Mouse (Mus musculus) heart, embryonic 14.5 days (tissue): ENCODE measurements around the gene Psmb9. TPM values are rescaled to one million over a fixed set of nuclear protein-coding genes. Genes with fewer than 3 reads are reported as not detected.
"Not testable (repeated sequence)": the region's sequence is repeated elsewhere in the genome, so short reads cannot be mapped to it uniquely, and the experiment has no call there.

Experiments used
- ATAC-seq: fragments of 200-750 bp; cut with Nextera tagmentation; 2 replicates; pipeline ENCODE4 v1.8.0; 2017; ENCODE audit warnings: low read depth, moderate TSS enrichment; ENCODE audit not compliant: insufficient number of reproducible peaks, insufficient read depth, low FRiP score
- H3K27ac ChIP-seq, 2 experiments: fragments of 200-500 bp in 1 of 2; fragments of 300-500 bp in 1 of 2; sonication (generic) in 1 of 2; replicated peaks in 1 of 2; 2 replicates each; pipeline ENCODE4 v1.5.1; 2012 to 2014; ENCODE audit warnings: low read depth in 2 of 2, low read length in 2 of 2, control low read depth in 1 of 2, mild to moderate bottlenecking in 1 of 2, mixed read lengths in 1 of 2; ENCODE audit not compliant: control insufficient read depth in 1 of 2, insufficient read depth in 1 of 2
- H3K27me3 ChIP-seq: fragments of 300-500 bp; sonication (generic); 2 replicates; pipeline ENCODE4 v1.6.1; 2014; ENCODE audit warnings: mild to moderate bottlenecking, low read length, control low read depth; ENCODE audit not compliant: control insufficient read depth, insufficient read depth
- H3K36me3 ChIP-seq: fragments of 300-500 bp; sonication (generic); 2 replicates; pipeline ENCODE4 v1.6.1; 2014; ENCODE audit warnings: mild to moderate bottlenecking, control low read depth, low read length, mixed read lengths; ENCODE audit not compliant: control insufficient read depth, insufficient read depth
- H3K4me1 ChIP-seq, 2 experiments: fragments of 200-500 bp in 1 of 2; fragments of 300-500 bp in 1 of 2; sonication (generic) in 1 of 2; 2 replicates each; pipeline ENCODE4 v1.6.1; 2012 to 2014; ENCODE audit warnings: low read length in 2 of 2, control low read depth in 1 of 2, mixed read lengths in 1 of 2; ENCODE audit not compliant: control insufficient read depth in 2 of 2, insufficient read depth in 2 of 2
- H3K4me2 ChIP-seq: fragments of 300-500 bp; sonication (generic); 2 replicates; pipeline ENCODE4 v1.6.1; 2014; ENCODE audit warnings: mild to moderate bottlenecking, low read length
- H3K4me3 ChIP-seq, 2 experiments: fragments of 200-500 bp in 1 of 2; fragments of 300-500 bp in 1 of 2; sonication (generic) in 1 of 2; 2 replicates each; pipeline ENCODE4 v1.5.1; 2012 to 2014; ENCODE audit warnings: low read length in 2 of 2, mild to moderate bottlenecking in 2 of 2, control low read depth in 1 of 2, low read depth in 1 of 2, moderate library complexity in 1 of 2; ENCODE audit not compliant: control insufficient read depth in 1 of 2, insufficient read depth in 1 of 2
- H3K9ac ChIP-seq: fragments of 300-500 bp; sonication (generic); 2 replicates; pipeline ENCODE4 v1.6.1; 2014; ENCODE audit warnings: mild to moderate bottlenecking, low read length
- H3K9me3 ChIP-seq: fragments of 300-500 bp; sonication (generic); 2 replicates; pipeline ENCODE4 v1.6.1; 2016; ENCODE audit warnings: low read length, control low read depth; ENCODE audit not compliant: control insufficient read depth
- WGBS: fragments of 180-500 bp; shearing (Covaris S2); extraction: QIAGEN DNeasy Blood & Tissue Kit; methylation state at CpG from one replicate; pipeline ENCODE4 v1.1.7; 2014; 5-methylcytosine and 5-hydroxymethylcytosine counted together
- polyA plus RNA-seq: library from polyadenylated mRNA; unstranded; fragments of >200 nt; fragmentation: Nextera tagmentation; extraction: Ambion mirVana; gene quantifications from 2 replicates; pipeline ENCODE4 v1.2.1, GENCODE M21; 2014

The Psmb9 gene
- 1.6 and 1.7 TPM in 2 replicates for polyA plus RNA-seq

DNA sequence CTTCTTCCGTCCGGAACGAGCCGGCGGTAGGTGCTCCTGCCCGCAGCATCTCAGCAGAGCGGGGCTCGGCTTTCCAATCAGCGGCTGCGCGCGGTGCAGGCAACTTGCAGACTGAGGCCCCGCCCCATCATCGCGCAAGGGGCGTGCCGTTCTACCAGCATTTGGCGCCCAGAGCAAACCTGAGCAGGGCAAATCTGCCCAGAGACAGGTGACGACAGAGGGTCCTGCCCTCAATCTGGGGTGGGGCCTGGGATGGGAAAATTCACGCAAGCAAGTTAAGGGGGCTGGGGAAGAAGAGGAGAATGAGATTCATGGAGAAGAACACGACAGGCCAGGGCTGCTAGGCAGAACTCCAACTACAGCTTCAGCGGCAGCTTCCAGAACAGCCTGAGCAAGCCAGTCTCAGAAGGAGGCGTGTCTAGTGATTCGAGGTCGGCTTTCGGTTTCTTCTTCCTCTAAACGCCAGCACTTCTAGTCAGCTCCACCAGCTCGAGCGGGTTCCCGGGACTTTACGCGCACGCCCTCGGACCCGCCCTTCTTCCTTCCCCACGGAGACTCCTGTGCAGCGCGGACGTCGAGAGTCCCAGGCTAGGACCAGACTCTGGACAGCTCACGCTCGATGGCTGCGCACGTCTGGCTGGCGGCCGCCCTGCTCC, at the start of gene Psmb9, which contains the start of gene Tap1:
Psmb9 (minus strand) TSS at position 504 of the 656 bp plus-strand sequence.
Tap1 (plus strand) TSS at position 293 of the 656 bp plus-strand sequence.
- Histone ChIP-seq H3K4me3 (peak within 1 kb of the TSS; percentile 56 to 61), H3K36me3 (no peaks in the 10 kb centered on the region), H3K9me3 (no peaks in the 10 kb centered on the region), H3K27ac (peak within 1 kb of the TSS; percentile 34 to 36; a peak in 1 of 4 replicates), H3K27me3 (peaks cover 80% of the 10 kb centered on the region), H3K4me1 (peaks cover 8 to 10% of the 10 kb centered on the region in 2 experiments; a peak in 3 of 4 replicates), H3K4me2 (peak within 1 kb of the TSS; percentile 92), H3K9ac (peak within 1 kb of the TSS; percentile 67)
- WGBS = under 1% methylated on average over 46 of the region's 46 CpGs
- ATAC-seq = peak; percentile 90

DNA sequence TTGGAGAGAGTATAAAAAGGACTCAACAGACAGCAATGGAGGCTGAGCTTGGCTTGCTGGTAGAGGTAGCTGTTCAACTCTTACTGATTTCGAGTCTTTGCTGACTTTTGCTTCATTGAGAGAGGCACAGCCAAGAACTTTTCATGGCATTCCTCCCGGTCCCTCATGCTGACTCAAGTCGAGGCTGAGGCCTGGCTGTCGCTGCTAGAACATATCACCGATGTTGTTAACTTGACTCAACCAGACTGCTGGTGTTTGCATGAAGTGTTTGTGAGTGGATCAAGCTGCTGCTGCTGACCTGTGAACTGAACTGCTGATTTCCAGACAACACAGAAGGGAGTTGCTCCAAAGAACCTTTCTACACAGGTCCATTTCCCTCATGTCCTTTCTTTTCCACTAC, 49.1 kb upstream of the Psmb9 start:
- Histone ChIP-seq H3K36me3 (no peaks in the 10 kb centered on the region), H3K27ac (no peak overlapping the region), H3K4me1 (no peaks in the 10 kb centered on the region), H3K9me3 (peaks cover 4% of the 10 kb centered on the region), H3K4me3 (no peak overlapping the region), H3K9ac (no peak overlapping the region), H3K4me2 (no peak overlapping the region), H3K27me3 (no peaks in the 10 kb centered on the region)
- WGBS = 71% methylated on average over 5 of the region's 5 CpGs
- no peak for ATAC-seq

DNA sequence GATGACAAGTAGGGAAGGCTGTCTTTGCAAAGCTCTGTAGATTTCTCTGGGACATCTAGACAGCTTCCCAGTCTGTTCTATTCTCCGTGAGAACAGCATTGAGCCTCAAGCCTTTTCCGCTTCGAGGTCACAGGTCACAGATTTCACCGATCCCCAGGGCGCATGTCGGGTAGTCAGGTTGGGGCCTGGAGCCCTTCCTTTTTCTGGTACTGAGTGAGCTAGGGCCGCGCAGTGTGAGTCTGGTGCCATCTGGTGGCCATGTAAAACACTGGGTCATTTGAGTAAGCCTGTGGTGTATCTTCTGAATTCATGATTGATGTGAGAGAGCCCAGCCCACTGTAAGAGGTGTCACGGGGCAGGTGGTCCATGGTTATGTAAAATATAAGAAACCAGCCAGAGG, 47.4 kb upstream of the Psmb9 start:
- Histone ChIP-seq H3K27me3 (no peaks in the 10 kb centered on the region), H3K4me2 (no peak overlapping the region), H3K36me3 (no peaks in the 10 kb centered on the region), H3K9me3 (no peaks in the 10 kb centered on the region), H3K27ac (no peak overlapping the region), H3K9ac (no peak overlapping the region), H3K4me3 (no peak overlapping the region), H3K4me1 (no peaks in the 10 kb centered on the region)
- WGBS = 50% methylated on average over 9 of the region's 9 CpGs
- no peak for ATAC-seq

DNA sequence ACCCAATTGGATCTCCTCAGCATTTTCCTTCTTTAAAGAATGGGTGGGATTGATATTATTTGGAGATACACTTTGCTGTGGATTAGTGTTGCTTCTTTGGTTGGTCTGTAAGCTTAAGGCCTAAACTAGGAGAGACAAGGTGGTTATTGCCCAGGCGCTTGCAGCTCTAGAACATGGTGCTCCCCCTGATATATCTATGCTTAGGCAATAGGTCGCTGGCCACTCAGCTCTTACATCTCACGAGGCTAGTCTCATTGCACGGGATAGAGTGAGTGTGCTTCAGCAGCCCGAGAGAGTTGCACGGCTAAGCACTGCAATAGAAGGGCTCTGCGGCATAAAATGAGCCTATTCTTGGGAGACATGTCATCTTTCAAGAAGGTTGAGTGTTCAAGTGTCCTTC, 44.5 kb upstream of the Psmb9 start:
- not testable (repeated sequence) for H3K9me3 ChIP-seq, H3K4me2 ChIP-seq, H3K9ac ChIP-seq, H3K4me1 ChIP-seq, H3K4me3 ChIP-seq, H3K27me3 ChIP-seq, H3K27ac ChIP-seq, ATAC-seq, H3K36me3 ChIP-seq
- WGBS = 92% methylated on average over 3 of the region's 7 CpGs

DNA sequence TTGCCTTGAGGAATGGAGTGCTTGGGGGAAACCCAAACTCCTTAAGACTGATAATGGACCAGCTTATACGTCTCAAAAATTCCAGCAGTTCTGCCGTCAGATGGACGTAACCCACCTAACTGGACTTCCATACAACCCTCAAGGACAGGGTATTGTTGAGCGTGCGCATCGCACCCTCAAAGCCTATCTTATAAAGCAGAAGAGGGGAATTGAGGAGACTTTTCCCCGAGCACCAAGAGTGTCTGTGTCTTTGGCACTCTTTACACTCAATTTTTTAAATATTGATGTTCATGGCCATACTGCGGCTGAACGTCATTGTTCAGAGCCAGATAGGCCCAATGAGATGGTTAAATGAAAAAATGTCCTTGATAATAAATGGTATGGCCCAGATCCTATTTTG, 43.4 kb upstream of the Psmb9 start:
- H3K9ac ChIP-seq, H3K4me1 ChIP-seq, H3K9me3 ChIP-seq, H3K27ac ChIP-seq, ATAC-seq, H3K4me2 ChIP-seq, H3K4me3 ChIP-seq, H3K27me3 ChIP-seq, H3K36me3 ChIP-seq: not testable (repeated sequence)
- 93% methylated on average over 5 of the region's 9 CpGs for WGBS

DNA sequence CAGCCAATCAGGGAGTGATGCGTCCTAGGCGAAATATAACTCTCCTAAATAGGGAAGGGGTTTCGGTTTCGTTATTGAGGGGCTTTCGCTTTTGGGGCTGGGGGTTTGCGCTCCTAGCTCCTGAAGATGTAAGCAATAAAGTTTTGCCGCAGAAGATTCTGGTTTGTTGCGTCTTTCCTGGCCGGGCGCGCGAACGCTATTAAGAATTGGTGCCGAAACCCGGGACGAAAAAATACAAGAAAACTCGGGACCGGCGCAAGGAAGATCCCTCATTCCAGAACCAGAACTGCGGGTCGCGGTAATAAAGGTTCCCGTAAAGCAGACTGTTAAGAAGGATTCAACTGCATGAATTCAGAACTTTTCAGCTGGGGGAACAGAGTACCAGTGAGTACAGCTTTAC, 38.3 kb upstream of the Psmb9 start:
- 92% methylated on average over 13 of the region's 23 CpGs for WGBS
- not testable (repeated sequence) for ATAC-seq

DNA sequence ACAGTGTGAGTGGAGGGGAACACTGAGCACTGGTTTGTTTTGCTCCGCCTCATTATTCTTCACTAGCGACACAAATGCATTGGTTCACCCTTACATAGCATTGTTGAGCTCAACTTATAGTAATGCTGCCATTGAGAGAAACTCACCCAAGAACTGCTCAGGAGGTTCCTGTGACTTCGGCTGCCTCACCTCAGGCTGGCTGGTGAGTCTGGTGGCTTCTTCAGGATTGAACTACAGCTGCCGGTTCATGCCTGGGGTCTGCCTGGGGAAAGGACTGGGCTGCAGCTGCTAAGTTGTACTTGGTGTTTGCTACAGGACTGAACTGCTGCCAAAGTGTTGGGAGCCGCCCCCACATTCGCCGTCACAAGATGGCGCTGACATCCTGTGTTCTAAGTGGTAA, 37.9 kb upstream of the Psmb9 start:
- no peak overlapping the region for H3K9ac ChIP-seq
- no peak overlapping the region for H3K27ac ChIP-seq
- H3K4me3 ChIP-seq = no peak overlapping the region
- no peak for ATAC-seq
- no peaks in the 10 kb centered on the region for H3K4me1 ChIP-seq
- H3K36me3 ChIP-seq = no peaks in the 10 kb centered on the region
- no peak overlapping the region for H3K4me2 ChIP-seq
- peaks cover 8% of the 10 kb centered on the region; the same call in 1 of the 2 replicates for H3K9me3 ChIP-seq
- H3K27me3 ChIP-seq = no peaks in the 10 kb centered on the region
- WGBS = 93% methylated on average over 8 of the region's 8 CpGs

More for the DNA sequence above, 38.3 kb upstream of the Psmb9 start:
- not testable (repeated sequence) for H3K36me3 ChIP-seq, H3K4me3 ChIP-seq, H3K4me1 ChIP-seq, H3K4me2 ChIP-seq, H3K9ac ChIP-seq, H3K27ac ChIP-seq, H3K9me3 ChIP-seq, H3K27me3 ChIP-seq

DNA sequence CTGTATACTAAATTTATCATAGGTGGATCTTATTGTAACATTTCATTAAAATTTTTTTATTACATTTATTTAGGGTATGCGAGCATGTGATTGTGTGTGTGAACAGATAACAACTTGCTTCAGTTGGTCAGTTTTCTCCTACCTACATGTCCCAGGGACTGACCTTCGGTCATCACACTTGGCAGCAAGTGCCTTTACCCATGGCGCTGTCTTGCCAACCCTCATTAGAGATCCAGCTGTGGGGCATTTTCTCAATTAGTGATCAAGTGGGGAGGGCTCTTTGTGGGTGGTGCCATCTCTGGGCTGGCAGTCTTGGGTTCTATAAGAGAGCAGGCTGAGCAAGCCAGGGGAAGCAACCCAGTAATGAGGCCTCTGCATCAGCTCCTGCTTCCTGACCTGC, 37.3 kb upstream of the Psmb9 start:
- H3K9me3 ChIP-seq = peaks cover 8% of the 10 kb centered on the region; the same call in 1 of the 2 replicates

More for the DNA sequence above, 37.3 kb upstream of the Psmb9 start:
- Histone ChIP-seq H3K27ac (no peak overlapping the region), H3K27me3 (no peaks in the 10 kb centered on the region), H3K4me2 (no peak overlapping the region), H3K4me3 (no peak overlapping the region), H3K36me3 (no peaks in the 10 kb centered on the region), H3K9ac (no peak overlapping the region), H3K4me1 (no peaks in the 10 kb centered on the region)
- ATAC-seq = no peak
- 89% methylated on average over 3 of the region's 3 CpGs for WGBS
